Mouse (Mus musculus) G1E (cell line): ENCODE results near the gene Sdk1.

ENCODE experiments used
- CTCF ChIP-seq: IDR thresholded peaks from 2 replicates; pipeline ENCODE4 v1.5.1; 2012; ENCODE audit warnings: low read depth, low read length, inconsistent platforms, mixed read lengths
- GATA1 ChIP-seq: IDR thresholded peaks from 2 replicates; pipeline ENCODE4 v1.6.1; 2012; ENCODE audit warnings: borderline replicate concordance, low read length, inconsistent platforms, mixed read lengths
- POLR2AphosphoS5 ChIP-seq: IDR thresholded peaks from 2 replicates; pipeline ENCODE4 v1.6.1; 2012; ENCODE audit warnings: low read depth, low read length, inconsistent platforms; ENCODE audit not compliant: insufficient replicate concordance

GRCm38 (mm10) chr5:141382246-141382835, 141.1 kb downstream of the Sdk1 start:
- TF ChIP-seq POLR2AphosphoS5, result no peak
- no peak for TF ChIP-seq GATA1
- no peak for TF ChIP-seq CTCF
